Mouse (Mus musculus) liver, embryonic 14.5 days (tissue): Measurements from ENCODE around the gene Veph1.

Source experiments
- CTCF ChIP-seq: IDR thresholded peaks from 2 replicates; pipeline ENCODE4 v1.5.1; 2016; ENCODE audit warnings: antibody characterized with exemption, low read depth, control low read depth
- EP300 ChIP-seq: IDR thresholded peaks from 2 replicates; pipeline ENCODE4 v1.6.1; 2016; ENCODE audit warnings: antibody characterized with exemption, low read depth

- TF ChIP-seq CTCF (no peak), EP300 (no peak)
These were observed 239.7 kb downstream of the Veph1 start for GRCm38 (mm10) chr3:66056912-66057311.
